ENCODE assay signal across 15 mouse cellular contexts in the genomic region with DNA sequence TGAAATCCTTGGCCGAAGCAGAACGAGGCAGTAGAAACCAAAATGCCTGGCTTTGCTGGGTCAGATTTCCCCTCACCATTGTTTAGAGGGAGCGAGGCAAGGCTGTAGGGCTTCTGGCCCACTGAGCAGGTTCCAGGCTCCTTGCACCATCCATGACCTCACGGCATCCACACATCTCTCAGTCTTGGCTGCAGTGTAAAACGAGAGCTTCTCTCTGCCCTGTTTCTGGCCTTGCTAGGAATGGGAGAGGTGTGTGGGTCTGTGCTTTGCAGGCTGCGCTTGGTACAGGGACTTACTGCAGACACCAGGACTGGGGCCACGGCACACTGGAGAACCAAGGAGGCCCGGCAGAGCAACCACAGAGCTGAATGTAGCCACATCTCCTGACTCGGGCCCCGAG.
DNase-seq lines count a peak whose midpoint lies in the region; ATAC-seq and TF ChIP-seq lines count a peak whose summit lies in the region.
"Had no signal": no experiment of that assay in that cellular context is flagged by ENCODE, and none has a peak within 500 bp of the region (broad histone marks: within the 10 kb centered on the region; RNA-seq: fewer than 3 reads in every experiment).

No protein-coding gene starts in this region.

- H3K36me3 ChIP-seq in kidney, embryonic 15.5 days = 0 out of 2 replicates have a peak, but pooled peaks cover 4% of the 10 kb centered on the region
- no peaks in the 10 kb centered on the region for H3K36me3 ChIP-seq in limb, embryonic 10.5 days
- no peaks in the 10 kb centered on the region for H3K36me3 ChIP-seq in hindbrain, embryonic 16.5 days (ENCODE audit: control insufficient read depth, insufficient read depth, low read length)
- H3K36me3 ChIP-seq: intestine, embryonic 15.5 days had no signal

- H3K27me3 ChIP-seq in kidney, embryonic 15.5 days = no peaks in the 10 kb centered on the region
- no peaks in the 10 kb centered on the region for H3K27me3 ChIP-seq in limb, embryonic 10.5 days (ENCODE audit: low read depth, poor library complexity, severe bottlenecking)
- no peaks in the 10 kb centered on the region for H3K27me3 ChIP-seq in hindbrain, embryonic 16.5 days (replicated peaks; ENCODE audit: control insufficient read depth, insufficient read depth, low read length)
- H3K27me3 ChIP-seq: forebrain, embryonic 13.5 days; intestine, embryonic 15.5 days had no signal

- WGBS in kidney, embryonic 15.5 days = 45% methylated on average over 10 of the region's 10 CpGs
- WGBS in limb, embryonic 10.5 days = 55% methylated on average over 10 of the region's 10 CpGs
- WGBS in hindbrain, embryonic 16.5 days = 90% methylated on average over 10 of the region's 10 CpGs

- H3K9ac ChIP-seq in kidney, embryonic 15.5 days = no peak overlapping the region
- H3K9ac ChIP-seq in hindbrain, embryonic 16.5 days (ENCODE audit: low read depth, low read length) = no peak overlapping the region
- H3K9ac ChIP-seq: forebrain, embryonic 13.5 days; intestine, embryonic 15.5 days had no signal

- H3K4me2 ChIP-seq in kidney, embryonic 15.5 days = no peak overlapping the region
- no peak overlapping the region for H3K4me2 ChIP-seq in hindbrain, embryonic 16.5 days (ENCODE audit: low read length)
- H3K4me2 ChIP-seq: forebrain, embryonic 13.5 days; intestine, embryonic 15.5 days had no signal

- H3K27ac ChIP-seq in gastrocnemius, adult 2 months = peak overlapping the region; percentile 79
- peak overlapping the region; percentile 80 for H3K27ac ChIP-seq in kidney, embryonic 15.5 days
- peak overlapping the region; percentile 89 for H3K27ac ChIP-seq in limb, embryonic 10.5 days
- H3K27ac ChIP-seq in hindbrain, embryonic 16.5 days (ENCODE audit: low read depth, low read length) = no peak overlapping the region
- H3K27ac ChIP-seq: forebrain, embryonic 13.5 days; intestine, embryonic 15.5 days had no signal

- peak; percentile 40 for ATAC-seq in kidney, embryonic 15.5 days (replicated peaks; ENCODE audit: low FRiP score)
- no peak for ATAC-seq in hindbrain, embryonic 16.5 days
- ATAC-seq: forebrain, embryonic 13.5 days; intestine, embryonic 15.5 days had no signal

- intact Hi-C loops in gastrocnemius, adult 2 months (cut with DNase I) = loop anchor here (2.0 kb wide), 1 partner anchor 43 kb away; no protein-coding TSS in a partner anchor
- intact Hi-C loops in gastrocnemius, postnatal 14 days (cut with DNase I; ENCODE audit: low total_unique reads) = no loop called here

- no peak overlapping the region; the same call in 1 of the 2 replicates for H3K4me3 ChIP-seq in gastrocnemius, adult 2 months
- no peak overlapping the region for H3K4me3 ChIP-seq in kidney, embryonic 15.5 days (replicated peaks)
- 0 out of 2 replicates have a peak overlapping the region, but pooled peaks have one; percentile 15 for H3K4me3 ChIP-seq in limb, embryonic 10.5 days
- no peak overlapping the region for H3K4me3 ChIP-seq in hindbrain, embryonic 16.5 days (ENCODE audit: low read length)
- H3K4me3 ChIP-seq: forebrain, embryonic 13.5 days; intestine, embryonic 15.5 days had no signal

- TF ChIP-seq CTCF in gastrocnemius, adult 2 months (IDR thresholded peaks at IDR 0.05) = no peak

- DNase-seq in gastrocnemius, adult 2 months = peak; percentile 71
- DNase-seq in gastrocnemius, postnatal 14 days = no peak
- no peak for DNase-seq in kidney, adult 11 months
- peak; percentile 26 for DNase-seq in embryo, embryonic 11 days
- DNase-seq in limb, embryonic 10.5 days (ENCODE audit: low spot score) = peak; percentile 52
- DNase-seq in adrenal gland, postnatal 14 days = no peak
- DNase-seq: cerebellum, adult 2 months; layer of hippocampus, adult 9-11 months; lung, adult 18-20 months; right cerebral cortex, adult 18-20 months; thymus, adult 2 months had no signal

- H3K9me3 ChIP-seq in kidney, embryonic 15.5 days (replicated peaks) = no peaks in the 10 kb centered on the region
- no peaks in the 10 kb centered on the region for H3K9me3 ChIP-seq in limb, embryonic 10.5 days (replicated peaks)
- no peaks in the 10 kb centered on the region for H3K9me3 ChIP-seq in hindbrain, embryonic 16.5 days (ENCODE audit: control insufficient read depth, low read length)
- H3K9me3 ChIP-seq: forebrain, embryonic 13.5 days; intestine, embryonic 15.5 days had no signal

- H3K4me1 ChIP-seq in kidney, embryonic 15.5 days = peaks cover 34% of the 10 kb centered on the region
- peaks cover 55% of the 10 kb centered on the region for H3K4me1 ChIP-seq in limb, embryonic 10.5 days
- H3K4me1 ChIP-seq in hindbrain, embryonic 16.5 days (ENCODE audit: control insufficient read depth, insufficient read depth, low read depth, low read length) = no peaks in the 10 kb centered on the region
- H3K4me1 ChIP-seq: forebrain, embryonic 13.5 days had no signal

Comparison
In these comparisons a context has a peak if more than half of its experiments do, and no peak if none do; other contexts are left out.
1. DNase-seq: peak in gastrocnemius, adult 2 months (single experiment), embryo, embryonic 11 days (single experiment) and limb, embryonic 10.5 days (single experiment); none in gastrocnemius, postnatal 14 days (single experiment), kidney, adult 11 months (single experiment) and adrenal gland, postnatal 14 days (single experiment).